34 mouse cellular contexts compared by ENCODE assay signal in genomic region chr3:67372194-67372593, GRCm38 (mm10). TPM values are rescaled to one million over a fixed set of nuclear protein-coding genes. Genes with fewer than 3 reads are reported as not detected.
DNase-seq lines count a peak whose midpoint lies in the region; ATAC-seq and TF ChIP-seq lines count a peak whose summit lies in the region.
"Had no signal": no experiment of that assay in that cellular context is flagged by ENCODE, and none has a peak within 500 bp of the region (broad histone marks: within the 10 kb centered on the region; RNA-seq: fewer than 3 reads in every experiment).

No protein-coding gene starts in this region.

- H3K4me1 ChIP-seq in heart, embryonic 11.5 days (ENCODE audit: control insufficient read depth, insufficient read depth, low read length) = peaks cover 7% of the 10 kb centered on the region; the same call in 1 of the 2 replicates
- H3K4me1 ChIP-seq in heart, embryonic 14.5 days (ENCODE audit: control insufficient read depth in 2 of 2, insufficient read depth in 2 of 2, low read length in 2 of 2) = peaks cover 18 to 48% of the 10 kb centered on the region in 2 experiments
- H3K4me1 ChIP-seq in midbrain, embryonic 11.5 days (ENCODE audit: control insufficient read depth, insufficient read depth, low read length) = no peaks in the 10 kb centered on the region
- H3K4me1 ChIP-seq in midbrain, embryonic 14.5 days (ENCODE audit: control insufficient read depth, insufficient read depth, low read length) = no peaks in the 10 kb centered on the region
- H3K4me1 ChIP-seq: intestine, embryonic 15.5 days had no signal

- intact Hi-C loops in gastrocnemius, adult 2 months (cut with DNase I) = no loop called here
- intact Hi-C loops in heart, postnatal 36 days (cut with DNase I) = no loop called here

- peak overlapping the region; percentile 48 for H3K4me3 ChIP-seq in gastrocnemius, adult 2 months
- no peak overlapping the region for H3K4me3 ChIP-seq in heart, embryonic 11.5 days (ENCODE audit: low read depth, low read length)
- H3K4me3 ChIP-seq in heart, embryonic 14.5 days (ENCODE audit: control insufficient read depth in 1 of 2, insufficient read depth in 1 of 2, low read depth in 1 of 2, low read length in 2 of 2) = 0 out of 4 replicates have a peak overlapping the region, but pooled peaks of 1 of the 2 experiments have one; percentile 11
- no peak overlapping the region for H3K4me3 ChIP-seq in midbrain, embryonic 11.5 days (ENCODE audit: low read depth, low read length)
- H3K4me3 ChIP-seq in midbrain, embryonic 14.5 days (replicated peaks; ENCODE audit: low read depth, low read length) = no peak overlapping the region
- H3K4me3 ChIP-seq: hindbrain, embryonic 10.5 days; hindbrain, embryonic 13.5 days; intestine, embryonic 15.5 days; kidney, embryonic 15.5 days had no signal

- TF ChIP-seq CTCF in gastrocnemius, adult 2 months (IDR thresholded peaks at IDR 0.05) = no peak

- no peak for ATAC-seq in heart, embryonic 11.5 days (replicated peaks; ENCODE audit: insufficient number of reproducible peaks, low FRiP score, low TSS enrichment)
- no peak for ATAC-seq in heart, embryonic 14.5 days (ENCODE audit: insufficient number of reproducible peaks, insufficient read depth, low FRiP score, low read depth)
- ATAC-seq in midbrain, embryonic 11.5 days (ENCODE audit: low FRiP score) = no peak
- no peak for ATAC-seq in midbrain, embryonic 14.5 days (ENCODE audit: low FRiP score, low TSS enrichment)
- ATAC-seq: activated CD4-positive, CD25-positive, alpha-beta regulatory T cell, adult 4 months; forebrain, embryonic 14.5 days; forebrain, postnatal 0 days; hindbrain, embryonic 16.5 days; intestine, embryonic 15.5 days had no signal

- no peak overlapping the region for H3K4me2 ChIP-seq in heart, embryonic 11.5 days
- H3K4me2 ChIP-seq in heart, embryonic 14.5 days (ENCODE audit: low read length) = peak overlapping the region; percentile 76
- no peak overlapping the region for H3K4me2 ChIP-seq in midbrain, embryonic 11.5 days
- H3K4me2 ChIP-seq in midbrain, embryonic 14.5 days (ENCODE audit: low read length) = no peak overlapping the region
- H3K4me2 ChIP-seq: hindbrain, embryonic 13.5 days; intestine, embryonic 15.5 days; kidney, embryonic 15.5 days had no signal

- DNase-seq in gastrocnemius, adult 2 months = no peak
- DNase-seq in gastrocnemius, adult 8-10 months (ENCODE audit: low spot score in 2 of 2) = no peak
- no peak for DNase-seq in heart, postnatal 36 days
- no peak for DNase-seq in heart, adult 18-20 months
- DNase-seq in midbrain, embryonic 11.5 days (ENCODE audit: low spot score, missing footprints) = peak; percentile 57
- DNase-seq in midbrain, embryonic 14.5 days = no peak
- DNase-seq: adrenal gland, adult 8-10 months; adrenal gland, postnatal 25 days; cerebellum, adult 11-12 months; cerebellum, adult 8-10 months; cerebellum, postnatal 10 days; cerebellum, postnatal 36 days; forebrain, postnatal 0 days; kidney, adult 11 months; kidney, adult 8-10 months had no signal

- 59% methylated on average over 4 of the region's 4 CpGs for WGBS in heart, embryonic 11.5 days (ENCODE audit: insufficient replicate concordance)
- WGBS in heart, embryonic 14.5 days = 32% methylated on average over 4 of the region's 4 CpGs
- 78% methylated on average over 4 of the region's 4 CpGs for WGBS in midbrain, embryonic 11.5 days
- WGBS in midbrain, embryonic 14.5 days = 80% methylated on average over 4 of the region's 4 CpGs

- no peaks in the 10 kb centered on the region for H3K27me3 ChIP-seq in heart, embryonic 11.5 days (ENCODE audit: control insufficient read depth, insufficient read depth, low read length)
- H3K27me3 ChIP-seq in heart, embryonic 14.5 days (ENCODE audit: control insufficient read depth, insufficient read depth, low read length) = no peaks in the 10 kb centered on the region
- H3K27me3 ChIP-seq in midbrain, embryonic 11.5 days (ENCODE audit: control insufficient read depth, insufficient read depth, low read length) = peaks cover 3% of the 10 kb centered on the region; the same call in 1 of the 2 replicates
- H3K27me3 ChIP-seq in midbrain, embryonic 14.5 days (ENCODE audit: control insufficient read depth, insufficient read depth, low read length) = peaks cover 12% of the 10 kb centered on the region; the same call in 1 of the 2 replicates
- H3K27me3 ChIP-seq: intestine, embryonic 15.5 days had no signal

- H3K9ac ChIP-seq in heart, embryonic 11.5 days (ENCODE audit: low read depth, low read length) = no peak overlapping the region
- H3K9ac ChIP-seq in heart, embryonic 14.5 days (ENCODE audit: low read length) = peak overlapping the region; percentile 51; the same call in 1 of the 2 replicates
- no peak overlapping the region for H3K9ac ChIP-seq in midbrain, embryonic 11.5 days (ENCODE audit: low read length)
- no peak overlapping the region for H3K9ac ChIP-seq in midbrain, embryonic 14.5 days (replicated peaks; ENCODE audit: low read length)
- H3K9ac ChIP-seq: forebrain, postnatal 0 days; hindbrain, embryonic 13.5 days; intestine, embryonic 15.5 days; kidney, embryonic 15.5 days had no signal

- peak overlapping the region; percentile 82 for H3K27ac ChIP-seq in gastrocnemius, adult 2 months
- H3K27ac ChIP-seq in heart, embryonic 11.5 days (ENCODE audit: low read depth, low read length) = peak overlapping the region; percentile 46; the same call in 1 of the 2 replicates
- peak overlapping the region; percentile 92 to 94 for H3K27ac ChIP-seq in heart, embryonic 14.5 days (replicated peaks in 1 of 2; ENCODE audit: control insufficient read depth in 1 of 2, insufficient read depth in 1 of 2, low read depth in 2 of 2, low read length in 2 of 2)
- H3K27ac ChIP-seq in midbrain, embryonic 11.5 days (ENCODE audit: low read depth, low read length) = no peak overlapping the region
- no peak overlapping the region for H3K27ac ChIP-seq in midbrain, embryonic 14.5 days (replicated peaks; ENCODE audit: low read depth, low read length)
- H3K27ac ChIP-seq: hindbrain, embryonic 10.5 days; hindbrain, embryonic 13.5 days; intestine, embryonic 15.5 days; kidney, embryonic 15.5 days had no signal

- H3K36me3 ChIP-seq in heart, embryonic 11.5 days (ENCODE audit: control insufficient read depth, insufficient read depth, low read length) = no peaks in the 10 kb centered on the region
- H3K36me3 ChIP-seq in heart, embryonic 14.5 days (ENCODE audit: control insufficient read depth, insufficient read depth, low read length) = no peaks in the 10 kb centered on the region
- H3K36me3 ChIP-seq in midbrain, embryonic 11.5 days (ENCODE audit: control insufficient read depth, insufficient read depth, low read length) = no peaks in the 10 kb centered on the region
- H3K36me3 ChIP-seq in midbrain, embryonic 14.5 days (ENCODE audit: control insufficient read depth, insufficient read depth, low read length) = no peaks in the 10 kb centered on the region
- H3K36me3 ChIP-seq: hindbrain, embryonic 10.5 days; hindbrain, embryonic 13.5 days; intestine, embryonic 15.5 days; kidney, embryonic 15.5 days had no signal

- no peaks in the 10 kb centered on the region for H3K9me3 ChIP-seq in heart, embryonic 11.5 days (replicated peaks; ENCODE audit: control insufficient read depth, low read length)
- H3K9me3 ChIP-seq in heart, embryonic 14.5 days (ENCODE audit: control insufficient read depth, low read length) = no peaks in the 10 kb centered on the region
- H3K9me3 ChIP-seq in midbrain, embryonic 11.5 days (ENCODE audit: control insufficient read depth, low read length) = no peaks in the 10 kb centered on the region
- no peaks in the 10 kb centered on the region for H3K9me3 ChIP-seq in midbrain, embryonic 14.5 days (ENCODE audit: control insufficient read depth, low read length)
- H3K9me3 ChIP-seq: hindbrain, embryonic 10.5 days; hindbrain, embryonic 13.5 days; intestine, embryonic 15.5 days; kidney, embryonic 15.5 days had no signal

RNA-seq across cellular contexts. Expression of gene Mlf1, which starts 1.7 kb away (rescaled TPM):
- total RNA-seq in gastrocnemius, adult 2 months (2021) = 100 to 1,000 TPM; 363 to 411 TPM
- 100 to 1,000 TPM; 179 to 386 (median 241) TPM for total RNA-seq in gastrocnemius, adult 8-10 months (2022)
- 57.9 and 60.7 TPM in 2 replicates for polyA plus RNA-seq in heart, embryonic 11.5 days (2014; fragmentation: Nextera tagmentation; extraction: Ambion mirVana)
- 100 to 1,000 TPM; 289 to 311 TPM for total RNA-seq in heart, postnatal 36 days (2021)
- polyA plus RNA-seq in heart, embryonic 14.5 days (2014; fragmentation: Nextera tagmentation; extraction: Ambion mirVana) = 361 and 378 TPM in 2 replicates
- 100 to 1,000 TPM; 166 to 180 TPM for total RNA-seq in heart, adult 18-20 months (2021)
- polyA plus RNA-seq in midbrain, embryonic 11.5 days (2014; fragmentation: Nextera tagmentation; extraction: Ambion mirVana) = 29.2 and 31.7 TPM in 2 replicates
- polyA plus RNA-seq in midbrain, embryonic 14.5 days (2014; fragmentation: Nextera tagmentation; extraction: Ambion mirVana) = 34.3 and 34.4 TPM in 2 replicates

RNA-seq across cellular contexts. Expression of gene Gm17402, which starts 2.8 kb away (rescaled TPM):
- total RNA-seq in gastrocnemius, adult 2 months (2021) = not detected
- not detected for total RNA-seq in gastrocnemius, adult 8-10 months (2022)
- polyA plus RNA-seq in heart, embryonic 11.5 days (2014; fragmentation: Nextera tagmentation; extraction: Ambion mirVana) = not detected in 2 replicates
- total RNA-seq in heart, postnatal 36 days (2021) = not detected
- polyA plus RNA-seq in heart, embryonic 14.5 days (2014; fragmentation: Nextera tagmentation; extraction: Ambion mirVana) = not detected in 2 replicates
- total RNA-seq in heart, adult 18-20 months (2021) = not detected
- polyA plus RNA-seq in midbrain, embryonic 11.5 days (2014; fragmentation: Nextera tagmentation; extraction: Ambion mirVana) = not detected in 2 replicates
- polyA plus RNA-seq in midbrain, embryonic 14.5 days (2014; fragmentation: Nextera tagmentation; extraction: Ambion mirVana) = not detected in 2 replicates
- total RNA-seq: adrenal gland, adult 8-10 months; adrenal gland, postnatal 25 days; ES-E14; forebrain, postnatal 0 days; gastrocnemius, postnatal 10 days; gastrocnemius, postnatal 36 days; granulocyte monocyte progenitor cell, adult 5-6 weeks had no signal
- polyA plus RNA-seq: activated CD4-positive, CD25-positive, alpha-beta regulatory T cell, adult 4 months; brain, embryonic 14.5 days; cortical plate, adult 2 months; embryonic facial prominence, embryonic 11.5 days; embryonic facial prominence, embryonic 14.5 days; forebrain, embryonic 11.5 days; forebrain, embryonic 14.5 days; forebrain, postnatal 0 days; frontal cortex, adult 2 months; hindbrain, embryonic 10.5 days; hindbrain, embryonic 13.5 days; hindbrain, embryonic 16.5 days; intestine, embryonic 15.5 days; kidney, embryonic 15.5 days had no signal

RNA-seq across cellular contexts. Expression of gene Gfm1, which starts 57.7 kb away (rescaled TPM):
- 100 to 1,000 TPM; 104 to 135 TPM for total RNA-seq in gastrocnemius, adult 2 months (2021)
- 100 to 1,000 TPM; 107 to 116 (median 111) TPM for total RNA-seq in gastrocnemius, adult 8-10 months (2022)
- 99.5 and 124 TPM in 2 replicates for polyA plus RNA-seq in heart, embryonic 11.5 days (2014; fragmentation: Nextera tagmentation; extraction: Ambion mirVana)
- 100 to 1,000 TPM; 219 to 255 TPM for total RNA-seq in heart, postnatal 36 days (2021)
- polyA plus RNA-seq in heart, embryonic 14.5 days (2014; fragmentation: Nextera tagmentation; extraction: Ambion mirVana) = 117 and 123 TPM in 2 replicates
- 100 to 1,000 TPM; 229 to 255 TPM for total RNA-seq in heart, adult 18-20 months (2021)
- polyA plus RNA-seq in midbrain, embryonic 11.5 days (2014; fragmentation: Nextera tagmentation; extraction: Ambion mirVana) = 49.9 and 51.9 TPM in 2 replicates
- polyA plus RNA-seq in midbrain, embryonic 14.5 days (2014; fragmentation: Nextera tagmentation; extraction: Ambion mirVana) = 26.1 and 34.3 TPM in 2 replicates

Comparison
In these comparisons a context has a peak if more than half of its experiments do, and no peak if none do; other contexts are left out.
1. H3K27ac ChIP-seq: peak in gastrocnemius, adult 2 months (single experiment), heart, embryonic 11.5 days (single experiment) and heart, embryonic 14.5 days (2 of 2); none in midbrain, embryonic 11.5 days (single experiment) and midbrain, embryonic 14.5 days (single experiment).